Mouse (Mus musculus): ENCODE measurements around the gene Alkal2.

DNA sequence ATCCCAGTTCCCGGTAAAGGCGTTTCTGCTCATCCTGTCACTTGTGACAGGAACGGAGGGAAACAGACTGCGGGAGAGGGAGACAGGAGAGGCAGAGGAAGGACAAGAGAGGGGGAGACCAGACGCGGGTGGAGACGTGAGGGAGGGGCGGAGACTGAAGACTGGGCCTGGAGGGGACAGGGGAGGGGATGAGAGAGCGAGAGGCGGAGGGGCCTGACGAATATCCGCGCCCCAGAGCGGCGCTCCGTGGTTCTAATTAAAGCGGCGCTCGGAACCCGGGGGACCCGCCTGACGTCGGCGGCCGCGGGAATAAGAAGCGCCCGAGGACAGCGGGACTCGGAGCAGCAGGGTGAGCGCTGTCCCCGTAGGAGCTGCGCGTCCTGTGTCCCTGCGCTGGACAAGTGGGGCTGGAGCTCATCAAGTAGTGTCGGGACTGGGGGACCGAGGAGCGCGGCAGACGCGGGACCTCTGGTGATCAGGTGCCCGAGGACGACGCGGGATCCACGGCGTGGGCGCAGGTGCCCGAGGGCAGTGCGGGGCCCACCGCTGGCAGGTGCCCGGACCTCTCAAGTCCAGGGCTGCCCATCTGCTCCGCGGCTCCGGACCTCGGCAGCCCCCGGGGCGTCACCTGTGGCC, at the start of gene Alkal2:
- TF ChIP-seq POLR2A (IDR thresholded peaks at IDR 0.05; ENCODE audit: insufficient read depth, low read length), result no peak
- no peak for TF ChIP-seq CTCF (IDR thresholded peaks at IDR 0.05; ENCODE audit: low read depth, low read length)
- no peak for TF ChIP-seq EP300 (IDR thresholded peaks at IDR 0.05; ENCODE audit: insufficient read depth, low read depth, low read length)

Measured in ES-Bruce4 (cell line).